10 mouse cellular contexts compared by ENCODE assay signal in genomic region chr4:128692149-128692925, GRCm38 (mm10). TPM values are rescaled to one million over a fixed set of nuclear protein-coding genes. Genes with fewer than 3 reads are reported as not detected.
DNase-seq lines count a peak whose midpoint lies in the region; ATAC-seq and TF ChIP-seq lines count a peak whose summit lies in the region.
"Had no signal": no experiment of that assay in that cellular context is flagged by ENCODE, and none has a peak within 500 bp of the region (broad histone marks: within the 10 kb centered on the region; RNA-seq: fewer than 3 reads in every experiment).

No protein-coding gene starts in this region.

- no peak overlapping the region; the same call in 1 of the 2 replicates for H3K9ac ChIP-seq in embryonic facial prominence, embryonic 11.5 days (replicated peaks; ENCODE audit: low read length)
- no peak overlapping the region for H3K9ac ChIP-seq in forebrain, embryonic 14.5 days (ENCODE audit: low read length)
- 0 out of 2 replicates have a peak overlapping the region, but pooled peaks have one; percentile 18 for H3K9ac ChIP-seq in limb, embryonic 14.5 days (ENCODE audit: low read depth, low read length, severe bottlenecking)

- H3K4me3 ChIP-seq in embryonic facial prominence, embryonic 11.5 days (ENCODE audit: low read depth, low read length): no peak overlapping the region
- no peak overlapping the region for H3K4me3 ChIP-seq in forebrain, embryonic 14.5 days (ENCODE audit: low read depth, low read length)
- H3K4me3 ChIP-seq in limb, embryonic 14.5 days (replicated peaks; ENCODE audit: low read length): no peak overlapping the region

- H3K27ac ChIP-seq in embryonic facial prominence, embryonic 11.5 days (replicated peaks; ENCODE audit: low read depth, low read length): peak overlapping the region; percentile 74
- no peak overlapping the region for H3K27ac ChIP-seq in forebrain, embryonic 14.5 days (ENCODE audit: low read depth, low read length)
- peak overlapping the region; percentile 70 for H3K27ac ChIP-seq in limb, embryonic 14.5 days (replicated peaks; ENCODE audit: low read depth, low read length)

- 52% methylated on average over 15 of the region's 15 CpGs for WGBS in embryonic facial prominence, embryonic 11.5 days
- 51% methylated on average over 14 of the region's 15 CpGs for WGBS in forebrain, embryonic 14.5 days
- WGBS in limb, embryonic 14.5 days: 28% methylated on average over 14 of the region's 15 CpGs

- H3K4me2 ChIP-seq in embryonic facial prominence, embryonic 11.5 days (ENCODE audit: low read depth, low read length): no peak overlapping the region
- no peak overlapping the region for H3K4me2 ChIP-seq in forebrain, embryonic 14.5 days (ENCODE audit: low read length)
- peak overlapping the region; percentile 8 for H3K4me2 ChIP-seq in limb, embryonic 14.5 days (replicated peaks; ENCODE audit: low read depth, low read length, severe bottlenecking)

- peaks cover 9% of the 10 kb centered on the region for H3K4me1 ChIP-seq in embryonic facial prominence, embryonic 11.5 days (ENCODE audit: control insufficient read depth, insufficient read depth, low read length)
- H3K4me1 ChIP-seq in forebrain, embryonic 14.5 days (ENCODE audit: control insufficient read depth, insufficient read depth, low read length): peaks cover 26% of the 10 kb centered on the region
- H3K4me1 ChIP-seq in limb, embryonic 14.5 days (ENCODE audit: control insufficient read depth, insufficient read depth, low read length): peaks cover 83% of the 10 kb centered on the region

- ATAC-seq in embryonic facial prominence, embryonic 11.5 days (replicated peaks; ENCODE audit: insufficient number of reproducible peaks, low FRiP score, low TSS enrichment, low read depth): 0 out of 2 replicates have a peak, but pooled peaks have one; percentile 41
- peak; percentile 54; the same call in 1 of the 2 replicates for ATAC-seq in forebrain, embryonic 14.5 days
- ATAC-seq in limb, embryonic 14.5 days (ENCODE audit: low FRiP score, low read depth): peak; percentile 72
- ATAC-seq in CD4-positive, CD25-positive, alpha-beta regulatory T cell, adult 4 months: no peak

- no peaks in the 10 kb centered on the region for H3K27me3 ChIP-seq in embryonic facial prominence, embryonic 11.5 days (ENCODE audit: control insufficient read depth, insufficient read depth, low read length)
- no peaks in the 10 kb centered on the region for H3K27me3 ChIP-seq in forebrain, embryonic 14.5 days (replicated peaks; ENCODE audit: control insufficient read depth, insufficient read depth, low read length)
- H3K27me3 ChIP-seq in limb, embryonic 14.5 days (ENCODE audit: control insufficient read depth, insufficient read depth, low read length): no peaks in the 10 kb centered on the region

- peak; percentile 30 for DNase-seq in layer of hippocampus, adult 9-11 months
- no peak for DNase-seq in layer of hippocampus, postnatal 14 days (ENCODE audit: low spot score in 2 of 2)
- DNase-seq in embryonic facial prominence, embryonic 11.5 days (ENCODE audit: low spot score): peak; percentile 67
- DNase-seq in forebrain, embryonic 14.5 days (ENCODE audit: low spot score): peak; percentile 73
- DNase-seq in limb, embryonic 14.5 days (ENCODE audit: low spot score): peak; percentile 64
- DNase-seq in adrenal gland, postnatal 10 days: no peak
- no peak for DNase-seq in adipocyte (ENCODE audit: low spot score)
- DNase-seq: kidney, postnatal 14 days; lung, postnatal 36 days had no signal

- no peaks in the 10 kb centered on the region for H3K36me3 ChIP-seq in embryonic facial prominence, embryonic 11.5 days (replicated peaks; ENCODE audit: control insufficient read depth, insufficient read depth, low read depth, low read length)
- H3K36me3 ChIP-seq in forebrain, embryonic 14.5 days (ENCODE audit: control insufficient read depth, insufficient read depth, low read length): no peaks in the 10 kb centered on the region
- H3K36me3 ChIP-seq in limb, embryonic 14.5 days (ENCODE audit: control insufficient read depth, insufficient read depth, low read length): no peaks in the 10 kb centered on the region

- no peaks in the 10 kb centered on the region; the same call in 1 of the 2 replicates for H3K9me3 ChIP-seq in embryonic facial prominence, embryonic 11.5 days (replicated peaks; ENCODE audit: control insufficient read depth, low read length)
- no peaks in the 10 kb centered on the region for H3K9me3 ChIP-seq in forebrain, embryonic 14.5 days (replicated peaks; ENCODE audit: control insufficient read depth, low read length)
- 0 out of 2 replicates have a peak, but pooled peaks cover 4% of the 10 kb centered on the region for H3K9me3 ChIP-seq in limb, embryonic 14.5 days (ENCODE audit: control insufficient read depth, low read length)

- no peak for TF ChIP-seq POLR2A in limb, embryonic 14.5 days (IDR thresholded peaks at IDR 0.05; ENCODE audit: borderline replicate concordance, extremely low read depth, insufficient read depth, insufficient read length)

RNA-seq across cellular contexts. Expression of gene Phc2, which starts 37.8 kb away (rescaled TPM):
- total RNA-seq in layer of hippocampus, postnatal 14 days (2021): 10 to 100 TPM; 83.0 to 86.4 TPM
- polyA plus RNA-seq in embryonic facial prominence, embryonic 11.5 days (2014; fragmentation: Nextera tagmentation; extraction: Ambion mirVana): 65.7 and 68.0 TPM in 2 replicates
- 33.1 and 35.3 TPM in 2 replicates for polyA plus RNA-seq in forebrain, embryonic 14.5 days (2014; fragmentation: Nextera tagmentation; extraction: Ambion mirVana)
- 103 and 120 TPM in 2 replicates for polyA plus RNA-seq in limb, embryonic 14.5 days (2012; rRNA removed)
- polyA plus RNA-seq in limb, embryonic 14.5 days (2014; fragmentation: Nextera tagmentation; extraction: Ambion mirVana): 69.8 and 73.7 TPM in 2 replicates
- polyA plus RNA-seq in CD4-positive, CD25-positive, alpha-beta regulatory T cell, adult 4 months (2017; shearing (Covaris generic)): 10 to 100 TPM; 13.1 to 14.1 TPM
- total RNA-seq in adrenal gland, postnatal 10 days (2021): 10 to 100 TPM; 76.2 to 77.8 TPM

Comparison
In these comparisons a context has a peak if more than half of its experiments do, and no peak if none do; other contexts are left out.
1. DNase-seq: peak in layer of hippocampus, adult 9-11 months (single experiment), embryonic facial prominence, embryonic 11.5 days (single experiment), forebrain, embryonic 14.5 days (single experiment) and limb, embryonic 14.5 days (single experiment); none in layer of hippocampus, postnatal 14 days (0 of 2), adrenal gland, postnatal 10 days (single experiment) and adipocyte (single experiment).